Mouse (Mus musculus): Measurements from ENCODE around the gene Slc23a2. TPM values are rescaled to one million over a fixed set of nuclear protein-coding genes. Genes with fewer than 3 reads are reported as not detected.

The Slc23a2 gene
- polyA plus RNA-seq, 1 experiment from 2014 or later = 19.7 TPM

GRCm38 (mm10) chr2:132006561-132007474 is 138.1 kb downstream of the Slc23a2 start:
- H3K27me3 ChIP-seq = no peaks in the 10 kb centered on the region
- ChIA-PET CTCF (no interaction called here), POLR2A (interaction anchor here (0.7 kb wide), 1 partner anchor 26 kb away, joined by 3 read pairs; no protein-coding TSS in a partner anchor)
- TF ChIP-seq CTCF (IDR thresholded peaks at IDR 0.05) = no peak
- peak; percentile 73 for DNase-seq (ENCODE audit: low read depth, low spot score)
- in situ Hi-C loops (cut with MboI; ENCODE audit: low pct_unique_long_range_greater_than_20kb) = no loop called here
- ATAC-seq = peak; percentile 96

- CTCF ChIA-PET = interaction anchor here (2.0 kb wide), 1 partner anchor 11 kb away, joined by 7 read pairs; no protein-coding TSS in a partner anchor
- no peak for ATAC-seq
- H3K27me3 ChIP-seq = no peaks in the 10 kb centered on the region
- POLR2A ChIA-PET = no interaction called here
- in situ Hi-C loops (cut with MboI; ENCODE audit: low pct_unique_long_range_greater_than_20kb) = no loop called here
- TF ChIP-seq CTCF (IDR thresholded peaks at IDR 0.05) = no peak
- no peak for DNase-seq (ENCODE audit: low read depth, low spot score)
Measured at GRCm38 (mm10) chr2:132005445-132005844, 139.5 kb downstream of the Slc23a2 start.

- in situ Hi-C loops (cut with MboI; ENCODE audit: low pct_unique_long_range_greater_than_20kb) = no loop called here
- no peak for TF ChIP-seq CTCF (IDR thresholded peaks at IDR 0.05)
- POLR2A ChIA-PET = no interaction called here
- no peak for DNase-seq (ENCODE audit: low read depth, low spot score)
- ATAC-seq = no peak
- H3K27me3 ChIP-seq = no peaks in the 10 kb centered on the region
- CTCF ChIA-PET = interaction anchor here (2.0 kb wide), 1 partner anchor 10 kb away, joined by 7 read pairs; no protein-coding TSS in a partner anchor
Measured at GRCm38 (mm10) chr2:132004495-132005136, 140.3 kb downstream of the Slc23a2 start.

GRCm38 (mm10) chr2:132003916-132004315 is 141.0 kb downstream of the Slc23a2 start:
- CTCF ChIA-PET = interaction anchor here (2.0 kb wide), 1 partner anchor 10 kb away, joined by 7 read pairs; no protein-coding TSS in a partner anchor
- no peaks in the 10 kb centered on the region for H3K27me3 ChIP-seq
- POLR2A ChIA-PET = no interaction called here
- DNase-seq (ENCODE audit: low read depth, low spot score) (no peak), ATAC-seq (no peak)
- TF ChIP-seq CTCF (IDR thresholded peaks at IDR 0.05) = no peak
- in situ Hi-C loops (cut with MboI; ENCODE audit: low pct_unique_long_range_greater_than_20kb) = no loop called here

Other genes starting within 250 kb of the Slc23a2 start
- gene Prnp, start 235.2 kb downstream of the Slc23a2 start, polyA plus RNA-seq (2021) = 148 TPM
- not detected for gene Prn, start 235.2 kb downstream of the Slc23a2 start, polyA plus RNA-seq (2021)
- 0.15 TPM for gene Prnd, start 194.2 kb downstream of the Slc23a2 start, polyA plus RNA-seq (2021)
- gene Rassf2, start 114.8 kb downstream of the Slc23a2 start, polyA plus RNA-seq (2021) = 3.2 TPM
- gene Tmem230, start 102.7 kb upstream of the Slc23a2 start, polyA plus RNA-seq (2021) = 26.9 TPM
- 120 TPM for gene Pcna, start 108.2 kb upstream of the Slc23a2 start, polyA plus RNA-seq (2021)
- 48.0 TPM for gene Cds2, start 118.0 kb upstream of the Slc23a2 start, polyA plus RNA-seq (2021)
- not detected for gene Prokr2, start 240.3 kb upstream of the Slc23a2 start, polyA plus RNA-seq (2021)

Measured in Patski (cell line).